Mouse (Mus musculus) hindbrain, embryonic 12.5 days (tissue): ENCODE measurements at regions not wholly inside any gene's neighbourhood (a gene's known extent, or its start where the extent isn't known, plus 50 kb on each side); places are given as distances from the start of the nearest gene placed in this dataset.

Source experiments
- ATAC-seq: fragments of 200-750 bp; cut with Nextera tagmentation; 2 replicates; pipeline ENCODE4 v1.8.0; 2017; ENCODE audit warnings: moderate TSS enrichment; ENCODE audit not compliant: low FRiP score
- H3K27ac ChIP-seq: fragments of 300-500 bp; sonication (generic); 2 replicates; pipeline ENCODE4 v1.5.1; 2016; ENCODE audit warnings: mild to moderate bottlenecking
- H3K27me3 ChIP-seq: fragments of 300-500 bp; sonication (generic); 2 replicates; pipeline ENCODE4 v1.6.1; 2016; ENCODE audit warnings: mild to moderate bottlenecking
- H3K36me3 ChIP-seq: fragments of 300-500 bp; sonication (generic); 2 replicates; pipeline ENCODE4 v1.6.1; 2016; ENCODE audit warnings: mild to moderate bottlenecking
- H3K4me1 ChIP-seq: fragments of 300-500 bp; sonication (generic); 2 replicates; pipeline ENCODE4 v1.6.1; 2016
- H3K4me2 ChIP-seq: fragments of 300-500 bp; sonication (generic); replicated peaks from 2 replicates; pipeline ENCODE4 v1.6.1; 2016; ENCODE audit warnings: mild to moderate bottlenecking
- H3K4me3 ChIP-seq: fragments of 300-500 bp; sonication (generic); 2 replicates; pipeline ENCODE4 v1.5.1; 2016; ENCODE audit warnings: mild to moderate bottlenecking
- H3K9ac ChIP-seq: fragments of 300-500 bp; sonication (generic); 2 replicates; pipeline ENCODE4 v1.6.1; 2016; ENCODE audit warnings: mild to moderate bottlenecking, moderate library complexity
- H3K9me3 ChIP-seq: fragments of 300-500 bp; sonication (generic); replicated peaks from 2 replicates; pipeline ENCODE4 v1.6.1; 2016; ENCODE audit warnings: mild to moderate bottlenecking
- WGBS: fragments of 180-500 bp; shearing (Covaris S2); methylation state at CpG from one replicate; pipeline ENCODE4 v1.1.7; 2016; 5-methylcytosine and 5-hydroxymethylcytosine counted together

DNA sequence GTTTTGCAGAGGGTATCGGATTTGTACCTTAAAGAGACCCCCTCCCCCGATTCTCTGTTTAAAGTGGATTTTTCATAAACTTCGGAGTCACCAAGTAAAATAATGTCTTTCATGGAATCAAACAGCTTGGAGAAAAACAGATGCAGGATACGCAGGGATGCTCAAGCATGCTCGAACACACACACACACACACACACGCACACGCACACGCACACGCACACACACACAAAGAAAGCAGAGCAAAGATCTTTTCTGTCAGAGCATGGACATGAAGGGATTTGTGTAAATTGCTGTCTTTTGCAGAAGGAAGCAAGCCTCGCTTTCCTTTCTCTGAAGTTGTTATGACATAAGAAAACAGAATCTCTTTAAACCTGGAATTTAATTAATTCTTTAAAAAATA, 178.2 kb downstream of the Tfap2c start:
- Histone ChIP-seq H3K9ac (no peak overlapping the region), H3K4me1 (peaks cover 36% of the 10 kb centered on the region), H3K9me3 (no peaks in the 10 kb centered on the region), H3K36me3 (no peaks in the 10 kb centered on the region), H3K4me2 (peak overlapping the region; percentile 72), H3K27me3 (peaks cover 91% of the 10 kb centered on the region), H3K4me3 (no peak overlapping the region), H3K27ac (no peak overlapping the region)
- ATAC-seq: no peak
- 20% methylated on average over 10 of the region's 10 CpGs for WGBS

GRCm38 (mm10) chr2:172728240-172728821, 178.9 kb downstream of the Tfap2c start:
- peak; percentile 95 for ATAC-seq
- Histone ChIP-seq H3K36me3 (no peaks in the 10 kb centered on the region), H3K4me1 (peaks cover 36% of the 10 kb centered on the region), H3K4me3 (peak overlapping the region; percentile 29), H3K9ac (0 out of 2 replicates have a peak overlapping the region, but pooled peaks have one; percentile 6), H3K4me2 (peak overlapping the region; percentile 72), H3K27me3 (peaks cover 91% of the 10 kb centered on the region), H3K27ac (no peak overlapping the region), H3K9me3 (no peaks in the 10 kb centered on the region)
- WGBS: under 1% methylated on average over 52 of the region's 53 CpGs

GRCm38 (mm10) chr2:172729151-172729550, 179.8 kb downstream of the Tfap2c start:
- H3K4me1 ChIP-seq: peaks cover 36% of the 10 kb centered on the region
- H3K36me3 ChIP-seq: no peaks in the 10 kb centered on the region
- H3K27ac ChIP-seq: no peak overlapping the region
- no peak overlapping the region for H3K9ac ChIP-seq
- H3K4me3 ChIP-seq: no peak overlapping the region
- WGBS: 45% methylated on average over 4 of the region's 4 CpGs
- H3K9me3 ChIP-seq: no peaks in the 10 kb centered on the region
- no peak overlapping the region for H3K4me2 ChIP-seq
- H3K27me3 ChIP-seq: peaks cover 91% of the 10 kb centered on the region
- ATAC-seq: 0 out of 2 replicates have a peak, but pooled peaks have one; percentile 2

- no peaks in the 10 kb centered on the region for H3K9me3 ChIP-seq
- H3K9ac ChIP-seq: no peak overlapping the region
- ATAC-seq: no peak
- H3K4me2 ChIP-seq: no peak overlapping the region
- no peaks in the 10 kb centered on the region for H3K36me3 ChIP-seq
- 59% methylated on average over 9 of the region's 9 CpGs for WGBS
- H3K4me3 ChIP-seq: no peak overlapping the region
- H3K27ac ChIP-seq: no peak overlapping the region
- H3K27me3 ChIP-seq: peaks cover 90% of the 10 kb centered on the region
- H3K4me1 ChIP-seq: peaks cover 36% of the 10 kb centered on the region
Measured at GRCm38 (mm10) chr2:172729741-172730140, 180.3 kb downstream of the Tfap2c start.

- Histone ChIP-seq H3K9me3 (no peaks in the 10 kb centered on the region), H3K27ac (no peak overlapping the region), H3K4me2 (peak overlapping the region; percentile 21; the same call in 1 of the 2 replicates), H3K27me3 (peaks cover 90% of the 10 kb centered on the region), H3K36me3 (no peaks in the 10 kb centered on the region), H3K9ac (no peak overlapping the region; the same call in 1 of the 2 replicates), H3K4me3 (no peak overlapping the region), H3K4me1 (peaks cover 35% of the 10 kb centered on the region)
- 2% methylated on average over 18 of the region's 18 CpGs for WGBS
- no peak for ATAC-seq
Measured at GRCm38 (mm10) chr2:172731408-172731807, 182.0 kb downstream of the Tfap2c start.

GRCm38 (mm10) chr2:172732453-172733210, 183.2 kb downstream of the Tfap2c start:
- 4% methylated on average over 19 of the region's 19 CpGs for WGBS
- Histone ChIP-seq H3K9ac (no peak overlapping the region), H3K4me1 (peaks cover 22% of the 10 kb centered on the region)

DNA sequence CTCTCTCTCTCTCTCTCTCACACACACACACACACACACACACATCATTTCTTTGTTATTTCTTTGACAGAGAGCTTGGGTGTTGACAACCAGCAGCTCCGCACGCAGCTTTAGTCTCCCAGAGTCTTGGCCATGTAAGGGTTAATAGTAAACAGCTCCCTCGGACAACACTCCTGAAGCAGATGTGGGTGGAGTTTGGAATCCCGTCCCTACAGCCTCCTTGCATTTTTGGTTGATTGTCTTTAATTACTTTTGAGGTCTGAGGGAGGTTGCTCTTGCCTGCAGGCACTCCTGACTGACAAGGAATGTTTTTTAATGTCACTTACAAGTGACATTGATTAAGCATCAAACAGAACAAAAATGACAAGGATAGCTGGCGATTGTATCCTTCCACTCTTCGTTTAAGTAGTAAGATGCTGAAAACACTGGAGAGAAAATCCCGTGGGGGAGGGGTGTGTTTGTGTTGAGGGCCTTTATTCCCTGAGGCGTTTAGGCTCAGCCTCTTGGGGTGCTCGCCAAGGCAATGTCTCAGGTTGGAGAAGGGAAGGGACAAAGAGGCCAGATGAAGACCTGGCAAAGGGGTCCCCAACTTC, 184.1 kb downstream of the Tfap2c start:
- H3K9ac ChIP-seq: no peak overlapping the region
- ATAC-seq: no peak
- H3K27me3 ChIP-seq: peaks cover 97% of the 10 kb centered on the region
- H3K36me3 ChIP-seq: no peaks in the 10 kb centered on the region
- no peaks in the 10 kb centered on the region for H3K9me3 ChIP-seq
- no peak overlapping the region for H3K27ac ChIP-seq
- H3K4me3 ChIP-seq: no peak overlapping the region
- no peak overlapping the region for H3K4me2 ChIP-seq
- 2% methylated on average over 9 of the region's 9 CpGs for WGBS
- peaks cover 16% of the 10 kb centered on the region for H3K4me1 ChIP-seq

More at GRCm38 (mm10) chr2:172732453-172733210, 183.2 kb downstream of the Tfap2c start:
- Histone ChIP-seq H3K36me3 (no peaks in the 10 kb centered on the region), H3K4me3 (no peak overlapping the region), H3K9me3 (no peaks in the 10 kb centered on the region), H3K27me3 (peaks cover 93% of the 10 kb centered on the region), H3K27ac (no peak overlapping the region), H3K4me2 (no peak overlapping the region)
- no peak for ATAC-seq

DNA sequence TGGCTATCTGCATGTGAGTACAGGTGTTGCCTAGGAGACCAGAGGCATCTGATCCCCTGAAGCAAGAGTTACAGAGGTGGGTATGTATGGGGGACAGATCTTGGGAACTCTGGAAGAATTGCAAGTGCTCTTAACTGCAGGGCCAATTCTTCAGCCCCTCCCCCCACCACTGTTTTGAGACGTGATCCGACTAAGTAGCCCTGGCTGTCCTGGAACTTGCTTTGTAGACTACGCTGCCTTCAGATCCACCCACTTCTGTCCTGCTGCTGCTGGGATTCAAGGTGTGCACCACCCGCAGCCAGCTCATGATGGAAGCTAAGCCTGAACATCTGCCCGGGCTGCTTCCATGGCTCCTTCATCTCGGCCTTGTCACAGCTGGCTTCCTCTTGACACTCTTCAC, 186.2 kb downstream of the Tfap2c start:
- Histone ChIP-seq H3K9me3 (no peaks in the 10 kb centered on the region), H3K4me1 (peaks cover 16% of the 10 kb centered on the region), H3K4me2 (no peak overlapping the region), H3K27ac (no peak overlapping the region), H3K4me3 (no peak overlapping the region), H3K27me3 (peaks cover 98% of the 10 kb centered on the region), H3K36me3 (no peaks in the 10 kb centered on the region), H3K9ac (no peak overlapping the region)
- ATAC-seq: no peak
- 22% methylated on average over 6 of the region's 6 CpGs for WGBS

- Histone ChIP-seq H3K27me3 (peaks cover 91% of the 10 kb centered on the region), H3K27ac (no peak overlapping the region), H3K4me1 (peaks cover 7% of the 10 kb centered on the region), H3K36me3 (no peaks in the 10 kb centered on the region), H3K9me3 (no peaks in the 10 kb centered on the region), H3K4me3 (no peak overlapping the region), H3K9ac (no peak overlapping the region), H3K4me2 (0 out of 2 replicates have a peak overlapping the region, but pooled peaks have one; percentile 6)
- ATAC-seq: no peak
- WGBS: 6% methylated on average over 11 of the region's 11 CpGs
Measured at GRCm38 (mm10) chr2:172739041-172739491, 189.7 kb downstream of the Tfap2c start.

DNA sequence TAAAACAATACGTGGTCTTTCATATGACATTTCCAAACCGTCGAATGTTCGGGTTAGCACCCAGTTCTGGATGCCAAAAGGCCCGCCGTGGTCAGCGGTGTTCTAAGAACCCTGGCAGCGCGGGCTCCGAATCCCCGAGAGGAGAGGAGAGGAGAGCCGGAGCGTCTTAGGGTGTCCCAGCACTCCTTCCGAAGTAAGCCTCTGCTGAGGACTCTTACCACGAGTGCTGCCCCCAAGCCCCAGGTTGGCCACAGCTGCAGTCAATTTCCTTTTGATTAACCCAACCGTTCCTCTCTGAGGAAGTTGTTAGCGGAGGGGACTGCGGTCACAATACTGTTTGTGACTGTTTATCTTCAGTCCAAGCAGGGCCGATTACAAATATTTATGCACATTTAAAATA, 190.1 kb downstream of the Tfap2c start:
- H3K36me3 ChIP-seq: no peaks in the 10 kb centered on the region
- H3K4me1 ChIP-seq: peaks cover 7% of the 10 kb centered on the region
- H3K27me3 ChIP-seq: peaks cover 87% of the 10 kb centered on the region
- 6% methylated on average over 19 of the region's 19 CpGs for WGBS
- H3K4me3 ChIP-seq: no peak overlapping the region
- H3K27ac ChIP-seq: no peak overlapping the region
- H3K4me2 ChIP-seq: 0 out of 2 replicates have a peak overlapping the region, but pooled peaks have one; percentile 6
- ATAC-seq: no peak
- H3K9ac ChIP-seq: no peak overlapping the region
- no peaks in the 10 kb centered on the region for H3K9me3 ChIP-seq

DNA sequence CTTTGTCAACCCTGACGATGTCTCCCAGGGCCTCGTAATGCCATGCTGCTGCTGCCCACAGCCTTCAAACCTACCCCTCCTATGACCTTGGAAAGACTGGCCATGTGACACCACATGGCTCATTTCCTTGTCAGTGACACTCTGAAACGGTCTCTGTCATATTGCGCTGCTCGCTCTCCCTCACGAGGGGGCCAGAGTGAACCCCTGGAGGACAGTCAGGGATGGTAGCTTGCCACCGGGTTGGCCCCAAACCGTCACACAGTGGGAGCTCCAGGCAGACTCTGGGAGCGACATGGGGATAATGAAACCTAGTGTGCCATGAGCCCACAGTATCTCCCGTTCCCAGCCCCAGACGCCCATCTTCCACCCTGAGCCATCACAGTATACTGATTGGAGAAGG, 188.8 kb downstream of the Bmp7 start:
- Histone ChIP-seq H3K9ac (no peak overlapping the region), H3K36me3 (no peaks in the 10 kb centered on the region), H3K4me1 (peaks cover 7% of the 10 kb centered on the region), H3K27me3 (peaks cover 51% of the 10 kb centered on the region), H3K27ac (no peak overlapping the region), H3K9me3 (no peaks in the 10 kb centered on the region), H3K4me3 (no peak overlapping the region), H3K4me2 (no peak overlapping the region)
- 85% methylated on average over 11 of the region's 11 CpGs for WGBS
- ATAC-seq: no peak

- Histone ChIP-seq H3K9ac (no peak overlapping the region), H3K27me3 (peaks cover 96% of the 10 kb centered on the region), H3K4me2 (no peak overlapping the region; the same call in 1 of the 2 replicates), H3K4me3 (no peak overlapping the region), H3K9me3 (no peaks in the 10 kb centered on the region), H3K36me3 (no peaks in the 10 kb centered on the region), H3K27ac (no peak overlapping the region), H3K4me1 (peaks cover 19% of the 10 kb centered on the region)
- ATAC-seq: no peak
- 51% methylated on average over 15 of the region's 15 CpGs for WGBS
Measured at GRCm38 (mm10) chr2:172755686-172756471, 184.2 kb downstream of the Bmp7 start.
